Mouse (Mus musculus): ENCODE results near the gene Gpr171. TPM values are rescaled to one million over a fixed set of nuclear protein-coding genes. Genes with fewer than 3 reads are reported as not detected.

Gene Gpr171
- polyA plus RNA-seq (2014; fragmentation: Illumina TruSeq; extraction: RNeasy Lipid Tissue Mini Kit (QIAGEN cat#74804); ENCODE audit: low read depth, low replicate concordance): 0.20 TPM

DNA sequence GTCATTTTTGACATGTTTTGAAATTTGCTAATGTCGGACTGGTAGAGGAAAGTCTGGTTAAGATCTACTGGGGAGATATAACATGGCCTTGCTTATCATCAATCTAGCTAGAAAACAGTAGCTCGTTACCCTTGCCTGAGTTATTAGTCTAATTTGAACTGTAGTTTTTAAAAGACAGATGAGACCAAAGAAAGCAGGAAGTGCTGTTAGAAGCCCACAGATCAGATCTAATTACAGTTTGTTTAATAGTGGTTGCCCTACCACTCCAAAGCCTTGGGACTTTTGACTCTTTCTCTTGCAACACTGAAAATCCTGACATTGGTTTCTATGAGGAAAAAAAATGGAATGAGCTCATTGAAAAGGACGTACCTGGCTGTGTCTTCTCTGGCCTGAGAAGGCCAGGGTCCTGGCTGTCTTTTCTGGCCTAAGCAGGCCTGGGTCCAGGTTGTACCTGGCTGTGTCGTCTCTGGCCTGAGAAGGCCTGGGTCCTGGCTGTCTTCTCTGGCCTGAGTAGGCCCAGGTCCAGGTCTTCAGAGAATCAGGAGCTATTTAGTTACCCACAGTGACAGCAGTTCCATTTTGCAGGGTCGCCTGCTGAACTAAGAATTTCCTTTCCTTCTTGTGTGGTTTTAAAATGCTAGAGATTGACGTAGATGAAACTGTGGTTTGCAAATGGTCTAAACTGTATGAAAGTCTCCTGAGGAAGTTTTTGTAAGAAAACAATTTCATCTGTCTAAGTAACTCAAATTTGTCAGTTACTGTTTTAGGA lies at the start of gene Gpr171:
Gene Gpr171, minus strand, starts transcription at position 604 of the 769 bp plus-strand sequence.

Other genes with a start within 250 kb of the Gpr171 start
- gene Clrn1, start 216.5 kb downstream of the Gpr171 start, polyA plus RNA-seq (2014; fragmentation: Illumina TruSeq; extraction: RNeasy Lipid Tissue Mini Kit (QIAGEN cat#74804); ENCODE audit: low read depth, low replicate concordance): not detected
- gene Med12l, start 96.0 kb downstream of the Gpr171 start, polyA plus RNA-seq (2014; fragmentation: Illumina TruSeq; extraction: RNeasy Lipid Tissue Mini Kit (QIAGEN cat#74804); ENCODE audit: low read depth, low replicate concordance): 1.4 TPM
- 9.2 TPM for gene P2ry14, start 51.8 kb upstream of the Gpr171 start, polyA plus RNA-seq (2014; fragmentation: Illumina TruSeq; extraction: RNeasy Lipid Tissue Mini Kit (QIAGEN cat#74804); ENCODE audit: low read depth, low replicate concordance)
- not detected for gene Gpr87, start 93.3 kb upstream of the Gpr171 start, polyA plus RNA-seq (2014; fragmentation: Illumina TruSeq; extraction: RNeasy Lipid Tissue Mini Kit (QIAGEN cat#74804); ENCODE audit: low read depth, low replicate concordance)
- 0.61 TPM for gene P2ry13, start 109.1 kb upstream of the Gpr171 start, polyA plus RNA-seq (2014; fragmentation: Illumina TruSeq; extraction: RNeasy Lipid Tissue Mini Kit (QIAGEN cat#74804); ENCODE audit: low read depth, low replicate concordance)
- gene P2ry12, start 161.1 kb upstream of the Gpr171 start, polyA plus RNA-seq (2014; fragmentation: Illumina TruSeq; extraction: RNeasy Lipid Tissue Mini Kit (QIAGEN cat#74804); ENCODE audit: low read depth, low replicate concordance): 0.97 TPM
- 1.1 TPM for gene Igsf10, start 242.6 kb upstream of the Gpr171 start, polyA plus RNA-seq (2014; fragmentation: Illumina TruSeq; extraction: RNeasy Lipid Tissue Mini Kit (QIAGEN cat#74804); ENCODE audit: low read depth, low replicate concordance)